Mouse (Mus musculus) olfactory bulb, adult 2 months (tissue): ENCODE results near the gene Ttc41. TPM values are rescaled to one million over a fixed set of nuclear protein-coding genes. Genes with fewer than 3 reads are reported as not detected.

Experiments used
- H3K27ac ChIP-seq: fragments of 200-500 bp; 2 replicates; pipeline ENCODE4 v1.5.1; 2012; ENCODE audit warnings: low read depth, low read length; ENCODE audit not compliant: insufficient read depth
- H3K4me1 ChIP-seq: fragments of 200-500 bp; 2 replicates; pipeline ENCODE4 v1.6.1; 2012; ENCODE audit warnings: low read length; ENCODE audit not compliant: control insufficient read depth, insufficient read depth
- H3K4me3 ChIP-seq: fragments of 200-500 bp; 2 replicates; pipeline ENCODE4 v1.5.1; 2012; ENCODE audit warnings: mild to moderate bottlenecking, low read depth, low read length, moderate library complexity; ENCODE audit not compliant: insufficient read depth
- CTCF ChIP-seq: fragments of 200-500 bp; IDR thresholded peaks from 2 replicates; pipeline ENCODE4 v1.5.1; 2012; ENCODE audit warnings: low read depth, mild to moderate bottlenecking, low read length, moderate library complexity; ENCODE audit not compliant: insufficient read depth
- POLR2A ChIP-seq: fragments of 200-500 bp; IDR thresholded peaks from 2 replicates; pipeline ENCODE4 v1.6.1; 2012; ENCODE audit warnings: mild to moderate bottlenecking, low read depth, low read length, moderate library complexity; ENCODE audit not compliant: insufficient read depth
- WGBS: fragments of 180-500 bp; shearing (Covaris S2); methylation state at CpG from one replicate; pipeline ENCODE4 v1.1.7; 2018; 5-methylcytosine and 5-hydroxymethylcytosine counted together
- polyA plus RNA-seq: library from polyadenylated mRNA; stranded (reverse); fragments of >200 nt; gene quantifications from 2 replicates; pipeline ENCODE4 v1.2.4, GENCODE M21; 2012; ENCODE audit warnings: low replicate concordance; ENCODE audit not compliant: missing spikeins, insufficient read depth, insufficient read length

The Ttc41 gene
- polyA plus RNA-seq, 1 experiment = not detected

DNA sequence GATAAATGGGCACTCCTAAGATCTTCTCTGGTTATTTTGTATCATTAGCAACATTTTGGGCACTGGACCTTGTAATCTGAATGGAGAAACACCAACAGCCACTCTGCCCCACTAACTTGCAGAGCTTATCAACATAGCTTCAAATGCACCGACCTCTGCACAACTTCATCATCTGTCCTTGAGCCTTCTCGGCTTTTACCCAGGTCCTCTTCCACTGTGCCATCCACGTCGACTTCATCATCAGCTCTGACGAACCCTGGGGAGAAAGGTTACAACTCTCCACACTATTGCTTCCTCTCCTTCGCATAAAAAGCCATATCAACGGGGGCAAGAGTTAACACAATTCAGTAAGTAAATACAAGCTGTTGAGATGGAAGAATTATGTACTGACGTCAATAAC, 1.5 kb upstream of the Ttc41 start:
- TF ChIP-seq POLR2A (no peak), CTCF (no peak)
- Histone ChIP-seq H3K4me3 (peak overlapping the region; percentile 81), H3K27ac (no peak overlapping the region), H3K4me1 (peaks cover 4% of the 10 kb centered on the region; the same call in 1 of the 2 replicates)
- WGBS = 2% methylated on average over 8 of the region's 8 CpGs

DNA sequence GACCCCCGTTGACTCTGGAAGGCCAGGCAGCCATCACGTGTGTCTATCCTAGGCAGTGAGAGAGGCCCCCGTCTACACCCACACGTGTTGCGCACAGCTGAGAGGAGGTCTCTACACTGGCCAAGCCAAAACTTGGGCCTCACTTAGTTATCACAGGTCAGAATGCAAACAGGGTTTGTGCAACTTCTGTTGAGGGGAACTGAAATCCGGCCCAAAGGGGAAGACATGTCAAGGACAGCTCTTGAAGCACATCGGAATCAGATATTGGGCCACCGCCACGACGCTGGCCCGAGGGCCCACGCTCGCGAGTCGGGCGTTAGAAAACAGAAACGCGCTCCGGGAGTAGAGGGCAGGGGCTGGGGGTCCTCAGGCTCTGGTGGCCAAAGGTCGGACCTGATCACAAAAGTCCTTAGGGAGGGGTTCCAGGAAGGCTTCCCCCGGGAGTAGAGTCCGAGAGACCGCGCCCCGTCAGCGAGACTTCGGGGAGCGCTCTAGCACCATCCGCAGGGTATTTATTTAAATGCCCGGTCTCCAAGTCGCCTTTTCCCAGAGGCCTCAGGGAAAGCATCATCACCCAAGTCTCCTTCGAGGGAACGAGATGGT, 921 bp upstream of the Ttc41 start:
- Histone ChIP-seq H3K4me3 (peak overlapping the region; percentile 81), H3K27ac (peak overlapping the region; percentile 84), H3K4me1 (peaks cover 4% of the 10 kb centered on the region; the same call in 1 of the 2 replicates)
- under 1% methylated on average over 33 of the region's 33 CpGs for WGBS
- TF ChIP-seq CTCF (no peak), POLR2A (no peak)

DNA sequence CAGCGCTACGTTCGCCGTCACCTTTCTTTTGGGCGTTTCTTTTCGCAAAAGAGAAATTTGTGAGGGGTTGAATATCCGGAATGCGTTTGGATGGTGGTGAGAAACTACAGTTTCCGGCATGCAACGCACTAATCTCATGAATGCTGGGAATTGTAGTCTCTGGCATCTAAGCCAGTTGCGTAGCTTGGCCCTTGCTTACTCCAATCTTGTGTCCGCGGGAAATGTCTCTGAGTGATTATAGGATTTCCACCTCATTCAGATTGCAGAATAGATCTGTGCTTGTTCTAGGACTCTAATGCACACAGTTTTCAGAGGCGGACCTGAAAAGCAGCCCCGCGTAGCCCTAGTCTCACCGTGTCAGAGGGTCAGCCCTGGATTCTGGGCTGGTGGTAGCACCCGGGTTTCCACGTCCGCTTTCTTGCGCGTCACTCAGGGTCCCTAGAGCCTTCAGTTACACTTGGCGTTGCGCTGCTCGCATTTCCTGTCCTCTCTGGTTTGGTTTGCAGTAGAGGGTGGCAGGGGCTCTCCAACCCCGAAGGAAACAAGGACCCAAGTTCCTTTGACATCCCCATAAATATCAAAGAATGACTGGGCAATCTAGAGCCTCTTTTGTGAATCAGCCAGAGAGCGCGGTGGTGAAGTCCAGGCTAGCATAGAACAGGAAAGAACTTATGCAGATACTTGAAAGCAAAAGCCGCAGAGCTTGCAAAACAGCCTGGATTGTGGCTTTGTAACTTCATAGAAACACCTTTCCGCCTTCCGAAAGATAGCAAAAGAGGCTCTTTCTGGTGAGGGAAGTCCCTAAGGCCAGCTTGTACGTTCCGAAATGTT, 526 bp downstream of the Ttc41 start:
- WGBS = 3% methylated on average over 33 of the region's 33 CpGs
- H3K27ac ChIP-seq = peak overlapping the region; percentile 95
- TF ChIP-seq POLR2A = 0 out of 2 replicates have a peak, but pooled peaks have one; percentile 36
- TF ChIP-seq CTCF = no peak
- H3K4me3 ChIP-seq = peak overlapping the region; percentile 81
- peaks cover 4% of the 10 kb centered on the region; the same call in 1 of the 2 replicates for H3K4me1 ChIP-seq

DNA sequence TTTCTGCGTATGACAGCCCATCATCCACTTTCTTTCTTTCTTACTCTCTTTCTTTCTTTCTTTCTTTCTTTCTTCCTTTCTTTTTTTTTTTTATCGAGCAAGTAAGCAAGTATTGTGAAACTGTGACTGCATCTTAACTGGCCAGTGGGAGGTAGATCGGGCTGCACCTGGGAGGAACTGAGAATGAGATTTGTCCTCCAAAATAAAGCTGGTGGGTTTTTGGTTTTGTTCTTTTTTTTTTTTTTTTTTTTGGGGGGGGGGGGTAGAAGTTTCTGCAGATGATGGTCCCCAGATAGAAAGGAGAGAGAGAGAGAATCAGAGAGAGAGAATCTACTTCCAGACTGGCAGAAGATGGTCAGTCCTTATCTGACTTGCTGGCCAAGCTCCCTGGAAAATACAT, 1.5 kb downstream of the Ttc41 start:
- Histone ChIP-seq H3K27ac (no peak overlapping the region), H3K4me1 (peaks cover 4% of the 10 kb centered on the region; the same call in 1 of the 2 replicates), H3K4me3 (no peak overlapping the region)
- WGBS = 82% methylated on average over 3 of the region's 3 CpGs
- TF ChIP-seq POLR2A (no peak), CTCF (no peak)

DNA sequence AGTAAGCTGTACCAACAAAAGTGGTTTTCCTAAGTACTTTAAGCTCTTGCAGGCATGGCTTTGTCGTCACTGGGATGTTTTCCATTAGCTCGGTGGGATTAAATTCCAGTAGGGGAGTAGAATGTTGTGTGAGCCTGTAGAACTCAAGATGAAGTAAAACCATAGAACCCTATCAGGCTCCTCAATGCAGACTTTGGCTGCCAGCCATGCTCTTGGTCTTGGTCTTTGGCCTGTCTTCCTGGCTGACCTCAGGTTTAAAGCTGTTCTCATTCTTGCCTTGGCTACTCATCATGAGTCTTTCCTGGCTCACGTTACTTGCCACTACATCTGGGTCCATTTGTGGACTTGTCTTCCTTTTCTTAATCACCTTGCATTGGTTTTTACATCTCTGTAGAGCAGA, 6.5 kb downstream of the Ttc41 start:
- Histone ChIP-seq H3K4me3 (no peak overlapping the region), H3K4me1 (no peaks in the 10 kb centered on the region), H3K27ac (no peak overlapping the region)
- no peak for TF ChIP-seq POLR2A
- TF ChIP-seq CTCF = no peak
- WGBS = 74% methylated on average over 3 of the region's 3 CpGs

DNA sequence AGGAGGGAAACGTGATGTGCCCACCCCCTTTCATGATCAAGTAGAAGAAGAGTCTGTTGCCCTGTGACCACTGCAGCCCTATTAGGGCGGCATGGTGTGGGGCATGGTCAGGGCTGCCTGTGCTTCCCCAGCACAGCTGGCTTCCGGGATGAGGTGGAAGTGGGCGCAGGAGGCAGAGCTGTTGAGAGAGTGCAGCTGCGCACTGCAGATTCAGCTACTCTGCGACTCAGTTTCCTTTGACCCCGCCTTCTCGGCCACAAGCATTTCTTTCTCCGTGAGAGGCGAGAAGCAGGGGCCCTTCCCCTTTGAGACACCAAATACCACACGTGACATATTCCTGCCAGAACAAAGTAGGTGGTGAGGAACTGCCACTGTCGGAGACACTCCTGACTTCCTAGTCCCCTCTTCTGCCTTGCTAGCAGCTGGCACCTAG, 22.0 kb downstream of the Ttc41 start:
- no peak for TF ChIP-seq CTCF
- peak; percentile 34; the same call in 1 of the 2 replicates for TF ChIP-seq POLR2A
- peak overlapping the region; percentile 36 for H3K27ac ChIP-seq
- H3K4me3 ChIP-seq = peak overlapping the region; percentile 36
- peaks cover 8% of the 10 kb centered on the region for H3K4me1 ChIP-seq
- 0% methylated on average over 12 of the region's 12 CpGs for WGBS

DNA sequence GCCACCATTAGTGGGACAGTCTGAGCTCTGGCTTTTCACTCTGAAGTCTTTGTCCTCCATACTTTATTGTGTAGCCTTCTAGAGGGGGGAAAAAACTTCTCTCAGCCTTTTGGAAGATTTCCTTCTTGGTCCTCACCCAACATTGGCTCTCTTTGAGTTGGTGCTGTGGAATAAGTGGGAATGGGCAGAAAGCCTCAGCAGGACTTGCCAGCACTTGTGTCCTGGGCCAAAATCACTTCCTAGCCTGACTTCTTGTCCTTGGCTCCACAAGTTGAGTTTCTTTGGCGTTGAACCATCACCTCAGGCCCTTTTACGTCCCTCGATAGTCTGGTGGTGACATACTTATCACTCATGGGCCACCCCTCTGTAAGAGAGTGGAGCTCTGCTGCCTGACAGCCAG, 22.6 kb downstream of the Ttc41 start:
- Histone ChIP-seq H3K4me3 (no peak overlapping the region), H3K4me1 (peaks cover 8% of the 10 kb centered on the region), H3K27ac (peak overlapping the region; percentile 36; the same call in 1 of the 2 replicates)
- 59% methylated on average over 3 of the region's 3 CpGs for WGBS
- no peak for TF ChIP-seq POLR2A
- TF ChIP-seq CTCF = no peak

DNA sequence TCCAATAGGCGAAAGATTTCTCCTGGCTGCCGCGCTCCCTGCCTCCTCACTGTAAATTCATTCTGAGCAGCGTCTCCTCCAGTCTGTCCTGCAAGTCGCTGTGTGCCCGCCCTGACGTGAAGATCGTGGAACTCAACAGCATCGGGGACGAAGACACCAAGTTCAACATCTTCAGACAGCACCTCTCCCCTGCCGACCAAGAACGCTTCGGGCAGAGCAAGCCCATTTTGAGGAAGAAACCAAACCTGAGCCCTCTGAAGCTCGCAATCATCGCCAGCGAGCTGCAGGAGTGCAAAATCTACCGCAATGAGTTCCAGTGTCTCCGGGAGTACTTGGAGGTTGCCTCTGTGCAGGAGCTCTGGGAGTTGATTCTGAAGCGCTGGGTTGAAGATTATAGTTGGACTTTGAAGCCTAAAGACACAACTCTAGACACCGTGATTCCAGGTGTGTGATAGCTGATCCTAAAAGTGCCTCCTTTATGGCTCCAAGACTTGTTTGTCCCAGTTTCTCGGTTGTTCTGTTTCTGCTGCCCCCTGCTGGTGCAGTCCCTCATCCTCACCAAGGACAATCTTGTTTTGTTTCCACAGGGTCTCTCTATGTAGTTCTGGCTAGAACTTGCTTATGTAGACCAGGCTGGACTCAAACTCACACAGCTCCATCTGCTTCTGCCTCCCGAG, 25.4 kb downstream of the Ttc41 start:
- TF ChIP-seq CTCF (0 out of 2 replicates have a peak, but pooled peaks have one; percentile 21), POLR2A (no peak)
- Histone ChIP-seq H3K27ac (no peak overlapping the region), H3K4me1 (peaks cover 8% of the 10 kb centered on the region), H3K4me3 (peak overlapping the region; percentile 60)
- WGBS = 7% methylated on average over 22 of the region's 22 CpGs
